ENCODE assay signal across 9 mouse cellular contexts in the genomic region with DNA sequence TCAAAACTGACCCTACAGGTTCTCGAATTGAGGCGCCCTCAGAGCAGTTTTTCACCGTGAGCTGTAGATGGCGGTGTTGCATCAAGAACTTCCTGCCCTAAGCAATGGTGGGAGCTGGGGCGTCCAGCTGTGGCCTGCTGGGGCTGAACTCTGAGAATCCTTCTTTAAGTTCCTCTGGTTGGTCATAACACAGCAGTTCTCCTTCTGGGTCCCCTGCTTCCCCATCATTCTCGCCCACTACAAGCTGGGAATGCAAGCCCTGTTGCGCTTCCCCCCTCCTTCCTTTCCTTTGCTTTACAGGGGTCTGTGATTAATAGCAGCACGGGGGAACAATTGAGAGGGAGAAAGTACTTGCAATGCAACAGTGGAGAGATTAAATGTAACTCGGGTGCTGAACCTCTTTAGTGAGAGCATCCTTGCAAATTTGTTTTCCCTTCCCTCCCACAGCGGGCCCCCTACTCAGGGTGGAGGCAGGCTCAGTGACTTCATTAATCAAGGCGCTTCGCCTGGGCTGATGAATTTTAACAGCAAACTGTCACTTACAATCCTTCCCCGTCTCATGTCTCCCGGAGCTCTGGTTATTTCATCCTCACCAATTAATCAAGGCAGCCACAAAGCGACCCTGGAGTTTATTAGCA.
DNase-seq lines count a peak whose midpoint lies in the region; ATAC-seq and TF ChIP-seq lines count a peak whose summit lies in the region.
"Had no signal": no experiment of that assay in that cellular context is flagged by ENCODE, and none has a peak within 500 bp of the region (broad histone marks: within the 10 kb centered on the region; RNA-seq: fewer than 3 reads in every experiment).

No protein-coding gene starts in this region.

- no peaks in the 10 kb centered on the region for H3K36me3 ChIP-seq in heart, embryonic 14.5 days (ENCODE audit: control insufficient read depth, insufficient read depth, low read length)
- no peaks in the 10 kb centered on the region for H3K36me3 ChIP-seq in liver, embryonic 14.5 days (replicated peaks; ENCODE audit: control insufficient read depth, insufficient read depth, low read depth)
- H3K36me3 ChIP-seq: G1E had no signal

- H3K4me3 ChIP-seq in cortical plate, adult 2 months (ENCODE audit: insufficient read depth, low read length) = no peak overlapping the region
- H3K4me3 ChIP-seq in heart, embryonic 14.5 days (ENCODE audit: control insufficient read depth in 1 of 2, insufficient read depth in 1 of 2, low read depth in 1 of 2, low read length in 2 of 2) = 0 out of 4 replicates have a peak overlapping the region, but pooled peaks of 1 of the 2 experiments have one; percentile 5
- H3K4me3 ChIP-seq in liver, embryonic 14.5 days (ENCODE audit: insufficient read depth in 1 of 2, low read depth in 2 of 2, low read length in 2 of 2) = no peak overlapping the region

- peak overlapping the region; percentile 57 for H3K4me2 ChIP-seq in heart, embryonic 14.5 days (ENCODE audit: low read length)
- no peak overlapping the region for H3K4me2 ChIP-seq in liver, embryonic 14.5 days (ENCODE audit: low read depth)

- H3K27ac ChIP-seq in cortical plate, adult 2 months (ENCODE audit: insufficient read depth, low read length) = no peak overlapping the region
- H3K27ac ChIP-seq in heart, embryonic 14.5 days (replicated peaks in 1 of 2; ENCODE audit: control insufficient read depth in 1 of 2, insufficient read depth in 1 of 2, low read depth in 2 of 2, low read length in 2 of 2) = no peak overlapping the region
- H3K27ac ChIP-seq in liver, embryonic 14.5 days = no peak overlapping the region

- H3K9ac ChIP-seq in heart, embryonic 14.5 days (ENCODE audit: low read length) = peak overlapping the region; percentile 35; the same call in 1 of the 2 replicates
- no peak overlapping the region for H3K9ac ChIP-seq in liver, embryonic 14.5 days (replicated peaks)

- 4% methylated on average over 15 of the region's 15 CpGs for WGBS in heart, embryonic 14.5 days
- WGBS in liver, embryonic 14.5 days (ENCODE audit: insufficient replicate concordance) = 9% methylated on average over 15 of the region's 15 CpGs

- no peak for TF ChIP-seq POLR2A in cortical plate, adult 2 months (IDR thresholded peaks at IDR 0.05; ENCODE audit: extremely low read depth, insufficient read depth, low read length)

- 0 out of 2 replicates have a peak, but pooled peaks have one; percentile 64 for ATAC-seq in heart, embryonic 14.5 days (ENCODE audit: insufficient number of reproducible peaks, insufficient read depth, low FRiP score, low read depth)
- no peak for ATAC-seq in liver, embryonic 14.5 days (ENCODE audit: insufficient read depth)
- ATAC-seq in megakaryocyte-erythroid progenitor cell, adult 5-6 weeks (replicated peaks; ENCODE audit: low FRiP score, low TSS enrichment, poor library complexity, severe bottlenecking) = no peak

- H3K27me3 ChIP-seq in heart, embryonic 14.5 days (ENCODE audit: control insufficient read depth, insufficient read depth, low read length) = no peaks in the 10 kb centered on the region
- no peaks in the 10 kb centered on the region for H3K27me3 ChIP-seq in liver, embryonic 14.5 days (ENCODE audit: control insufficient read depth, insufficient read depth, low read length)

- H3K9me3 ChIP-seq in heart, embryonic 14.5 days (ENCODE audit: control insufficient read depth, low read length) = no peaks in the 10 kb centered on the region
- no peaks in the 10 kb centered on the region for H3K9me3 ChIP-seq in liver, embryonic 14.5 days (ENCODE audit: control insufficient read depth, low read length)

- intact Hi-C loops in heart, postnatal 25 days (cut with DNase I) = no loop called here

- peak; percentile 1 to 37 for DNase-seq in heart, adult 18-20 months
- no peak for DNase-seq in heart, postnatal 25 days (ENCODE audit: low spot score)
- peak; percentile 25 to 41 for DNase-seq in kidney, postnatal 25 days
- no peak for DNase-seq in liver, embryonic 14.5 days (ENCODE audit: low read depth in 3 of 3, low spot score in 3 of 3)
- DNase-seq in ovary, postnatal 14 days (ENCODE audit: low spot score) = peak; percentile 40

- H3K4me1 ChIP-seq in cortical plate, adult 2 months (ENCODE audit: control insufficient read depth, insufficient read depth, low read length) = no peaks in the 10 kb centered on the region
- H3K4me1 ChIP-seq in heart, embryonic 14.5 days (ENCODE audit: control insufficient read depth in 2 of 2, insufficient read depth in 2 of 2, low read length in 2 of 2) = no peaks in the 10 kb centered on the region
- no peaks in the 10 kb centered on the region for H3K4me1 ChIP-seq in liver, embryonic 14.5 days (replicated peaks; ENCODE audit: control insufficient read depth in 2 of 2, insufficient read depth in 2 of 2, low read length in 1 of 2)

- no peak for TF ChIP-seq EP300 in liver, embryonic 14.5 days (IDR thresholded peaks at IDR 0.05; ENCODE audit: low read depth)

- peak; percentile 82 for TF ChIP-seq CTCF in cortical plate, adult 2 months (IDR thresholded peaks at IDR 0.05; ENCODE audit: extremely low read depth, insufficient read depth, low read length)
- peak; percentile 45 for TF ChIP-seq CTCF in liver, embryonic 14.5 days (IDR thresholded peaks at IDR 0.05; ENCODE audit: low read depth)

Comparison
In these comparisons a context has a peak if more than half of its experiments do, and no peak if none do; other contexts are left out.
1. DNase-seq: peak in heart, adult 18-20 months (2 of 2), kidney, postnatal 25 days (2 of 2) and ovary, postnatal 14 days (single experiment); none in heart, postnatal 25 days (single experiment) and liver, embryonic 14.5 days (0 of 3).